9 mouse cellular contexts compared by ENCODE assay signal in the genomic region with DNA sequence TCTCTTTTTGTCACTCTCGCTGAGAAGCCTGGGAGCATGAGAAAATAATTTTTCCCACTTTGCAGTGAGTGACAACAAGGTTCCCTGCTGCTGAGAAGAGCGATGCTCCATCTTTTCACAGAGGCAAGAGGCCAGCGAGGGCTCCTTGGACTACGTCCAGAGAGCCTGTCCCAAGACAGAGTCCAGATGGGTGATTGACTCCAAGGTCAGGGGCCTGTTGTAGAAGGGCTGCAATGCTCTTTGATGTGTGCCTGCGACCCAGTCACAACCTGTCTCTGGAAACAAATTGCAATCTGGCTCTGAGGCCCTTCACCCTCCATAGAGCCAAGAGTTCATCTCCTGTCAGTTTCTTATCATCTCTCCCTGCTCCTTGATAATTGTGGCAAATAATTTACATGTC. TPM values are rescaled to one million over a fixed set of nuclear protein-coding genes. Genes with fewer than 3 reads are reported as not detected.
DNase-seq lines count a peak whose midpoint lies in the region; ATAC-seq and TF ChIP-seq lines count a peak whose summit lies in the region.
"Had no signal": no experiment of that assay in that cellular context is flagged by ENCODE, and none has a peak within 500 bp of the region (broad histone marks: within the 10 kb centered on the region; RNA-seq: fewer than 3 reads in every experiment).

No protein-coding gene starts in this region.

- TF ChIP-seq CTCF in stomach, postnatal 0 days (IDR thresholded peaks at IDR 0.05; ENCODE audit: low read depth) = no peak

- no peak for ATAC-seq in cerebellum, adult (ENCODE audit: insufficient number of reproducible peaks, low FRiP score, low TSS enrichment)
- ATAC-seq in stomach, embryonic 15.5 days (ENCODE audit: insufficient read depth, low FRiP score, low read depth) = peak; percentile 18; the same call in 1 of the 2 replicates
- ATAC-seq in stomach, postnatal 0 days (ENCODE audit: low FRiP score, low TSS enrichment) = no peak

- 20% methylated on average over 5 of the region's 5 CpGs for WGBS in stomach, embryonic 15.5 days
- 30% methylated on average over 5 of the region's 5 CpGs for WGBS in stomach, postnatal 0 days

- H3K4me3 ChIP-seq in stomach, embryonic 15.5 days (replicated peaks) = no peak overlapping the region
- no peak overlapping the region for H3K4me3 ChIP-seq in stomach, postnatal 0 days (ENCODE audit: low read depth, low read length)
- H3K4me3 ChIP-seq: limb, embryonic 13.5 days had no signal

- 0 out of 2 replicates have a peak, but pooled peaks cover 2% of the 10 kb centered on the region for H3K4me1 ChIP-seq in stomach, embryonic 15.5 days
- no peaks in the 10 kb centered on the region for H3K4me1 ChIP-seq in stomach, postnatal 0 days (replicated peaks; ENCODE audit: control insufficient read depth, insufficient read depth)

- TF ChIP-seq EP300 in stomach, postnatal 0 days (optimal IDR thresholded peaks at IDR 0.05) = no peak

- no peaks in the 10 kb centered on the region for H3K9me3 ChIP-seq in stomach, embryonic 15.5 days
- no peaks in the 10 kb centered on the region for H3K9me3 ChIP-seq in stomach, postnatal 0 days (ENCODE audit: control insufficient read depth, low read length)

- H3K27ac ChIP-seq in stomach, embryonic 15.5 days = no peak overlapping the region
- H3K27ac ChIP-seq in stomach, postnatal 0 days (replicated peaks) = no peak overlapping the region
- H3K27ac ChIP-seq: limb, embryonic 13.5 days had no signal

- H3K27me3 ChIP-seq in stomach, embryonic 15.5 days (replicated peaks) = no peaks in the 10 kb centered on the region
- no peaks in the 10 kb centered on the region for H3K27me3 ChIP-seq in stomach, postnatal 0 days (ENCODE audit: control insufficient read depth, insufficient read depth, low read length)

- no peak overlapping the region for H3K4me2 ChIP-seq in stomach, embryonic 15.5 days
- no peak overlapping the region for H3K4me2 ChIP-seq in stomach, postnatal 0 days (replicated peaks; ENCODE audit: low read depth)
- H3K4me2 ChIP-seq: limb, embryonic 13.5 days had no signal

- DNase-seq in cerebellum, adult 11 months = peak; percentile 14
- no peak for DNase-seq in stomach, postnatal 0 days (ENCODE audit: low spot score)
- peak; percentile 79 to 83 for DNase-seq in kidney, adult 8-10 months
- no peak for DNase-seq in right cerebral cortex, postnatal 14 days
- DNase-seq in thymus, postnatal 0 days (ENCODE audit: low spot score) = no peak
- no peak for DNase-seq in left cerebral cortex, adult 9 months (ENCODE audit: low spot score in 2 of 2)

- no peak overlapping the region for H3K9ac ChIP-seq in stomach, embryonic 15.5 days
- no peak overlapping the region for H3K9ac ChIP-seq in stomach, postnatal 0 days (ENCODE audit: low read length)
- H3K9ac ChIP-seq: limb, embryonic 13.5 days had no signal

- no peaks in the 10 kb centered on the region for H3K36me3 ChIP-seq in stomach, embryonic 15.5 days
- no peaks in the 10 kb centered on the region for H3K36me3 ChIP-seq in stomach, postnatal 0 days (ENCODE audit: control insufficient read depth, insufficient read depth, low read length)
- H3K36me3 ChIP-seq: limb, embryonic 13.5 days had no signal

RNA-seq across cellular contexts. Expression of a gene that starts 5.2 kb away (rescaled TPM):
- 0.13 TPM in 1 of 2 replicates, not detected in the other for polyA plus RNA-seq in stomach, embryonic 15.5 days (2015; fragmentation: Nextera tagmentation; extraction: Ambion mirVana)
- polyA plus RNA-seq in stomach, postnatal 0 days (2015; fragmentation: Nextera tagmentation; extraction: Ambion mirVana) = 0.05 and 0.08 TPM in 2 replicates
- 0.05 TPM in 1 of 2 replicates, not detected in the other for polyA plus RNA-seq in thymus, postnatal 0 days (2015; fragmentation: Nextera tagmentation; extraction: Ambion mirVana)
- polyA plus RNA-seq: limb, embryonic 13.5 days had no signal

Comparison
In these comparisons a context has a peak if more than half of its experiments do, and no peak if none do; other contexts are left out.
1. DNase-seq: peak in cerebellum, adult 11 months (single experiment) and kidney, adult 8-10 months (2 of 2); none in stomach, postnatal 0 days (single experiment), right cerebral cortex, postnatal 14 days (single experiment), thymus, postnatal 0 days (single experiment) and left cerebral cortex, adult 9 months (0 of 2).